Mouse (Mus musculus) myocyte (in vitro differentiated cells): ENCODE measurements around the gene Sulf2. TPM values are rescaled to one million over a fixed set of nuclear protein-coding genes. Genes with fewer than 3 reads are reported as not detected.
"Not testable (repeated sequence)": the region's sequence is repeated elsewhere in the genome, so short reads cannot be mapped to it uniquely, and the experiment has no call there.

Source experiments
- H3K27me3 ChIP-seq: one replicate; pipeline ENCODE4 v1.6.1; 2011; ENCODE audit not compliant: control insufficient read depth, insufficient read depth, insufficient read length
- H3K36me3 ChIP-seq: one replicate; pipeline ENCODE4 v1.6.1; 2011; ENCODE audit not compliant: control insufficient read depth, insufficient read depth
- H3K4me2 ChIP-seq: one replicate; pipeline ENCODE4 v1.6.1; 2011; ENCODE audit warnings: low read depth, control low read depth
- H3K4me3 ChIP-seq: one replicate; pipeline ENCODE4 v1.5.1; 2011; ENCODE audit warnings: mild to moderate bottlenecking, control low read depth, moderate library complexity
- H3K79me2 ChIP-seq: one replicate; pipeline ENCODE4 v1.6.1; 2011; ENCODE audit not compliant: control insufficient read depth, insufficient read depth
- H3ac ChIP-seq: one replicate; pipeline ENCODE4 v1.6.1; 2011; ENCODE audit not compliant: control insufficient read depth, insufficient read length
- CEBPB ChIP-seq: IDR thresholded peaks from 2 replicates; pipeline ENCODE4 v1.6.1; 2011; ENCODE audit warnings: mild to moderate bottlenecking, moderate library complexity; ENCODE audit not compliant: poor library complexity, insufficient read depth, severe bottlenecking
- E2F4 ChIP-seq: IDR thresholded peaks from one replicate; pipeline ENCODE4 v1.6.1; 2011; ENCODE audit warnings: mild to moderate bottlenecking, control low read depth, moderate library complexity; ENCODE audit not compliant: insufficient read depth
- MAX ChIP-seq: IDR thresholded peaks from one replicate; pipeline ENCODE4 v1.6.1; 2011; ENCODE audit warnings: low read depth, mild to moderate bottlenecking, control low read depth
- MYOD1 ChIP-seq, 3 experiments: IDR thresholded peaks; one replicate each; pipeline ENCODE4 v1.6.1; 2011; ENCODE audit warnings: control low read depth in 2 of 3, low read depth in 2 of 3, mild to moderate bottlenecking in 2 of 3, moderate library complexity in 1 of 3; ENCODE audit not compliant: insufficient read length in 2 of 3, control insufficient read depth in 1 of 3
- MYOG ChIP-seq, 3 experiments: IDR thresholded peaks; one replicate each; pipeline ENCODE4 v1.6.1; 2011; ENCODE audit warnings: control low read depth in 2 of 3, low read depth in 2 of 3, mild to moderate bottlenecking in 2 of 3; ENCODE audit not compliant: insufficient read length in 2 of 3, control insufficient read depth in 1 of 3, insufficient read depth in 1 of 3
- POLR2A ChIP-seq: IDR thresholded peaks from one replicate; pipeline ENCODE4 v1.6.1; 2011; ENCODE audit warnings: low read depth, mild to moderate bottlenecking, control low read depth, moderate library complexity; ENCODE audit not compliant: insufficient read length
- POLR2AphosphoS2 ChIP-seq: IDR thresholded peaks from one replicate; pipeline ENCODE4 v1.6.1; 2011; ENCODE audit warnings: low read depth, control low read depth; ENCODE audit not compliant: insufficient read length
- REST ChIP-seq: IDR thresholded peaks from one replicate; pipeline ENCODE4 v1.6.1; 2011; ENCODE audit warnings: mild to moderate bottlenecking, control low read depth, moderate library complexity; ENCODE audit not compliant: insufficient read depth, insufficient read length
- SRF ChIP-seq: IDR thresholded peaks from one replicate; pipeline ENCODE4 v1.6.1; 2011; ENCODE audit warnings: low read depth; ENCODE audit not compliant: control insufficient read depth, insufficient read length
- TCF12 ChIP-seq: IDR thresholded peaks from one replicate; pipeline ENCODE4 v1.6.1; 2011; ENCODE audit warnings: mild to moderate bottlenecking, control low read depth; ENCODE audit not compliant: poor library complexity, insufficient read depth, severe bottlenecking
- TCF3 ChIP-seq: IDR thresholded peaks from one replicate; pipeline ENCODE4 v1.6.1; 2011; ENCODE audit warnings: low read depth, control low read depth; ENCODE audit not compliant: insufficient read length
- USF1 ChIP-seq: IDR thresholded peaks from one replicate; pipeline ENCODE4 v1.6.1; 2011; ENCODE audit warnings: low read depth, mild to moderate bottlenecking, control low read depth, moderate library complexity
- polyA plus RNA-seq: library from polyadenylated mRNA; unstranded; fragments of >200 nt; fragmentation: generic; extraction: Trizol; gene quantifications from one replicate; pipeline ENCODE4 v1.2.1, GENCODE M21; 2012; ENCODE audit warnings: missing spikeins

Sulf2 gene
- polyA plus RNA-seq, 1 experiment: 36.7 TPM

DNA sequence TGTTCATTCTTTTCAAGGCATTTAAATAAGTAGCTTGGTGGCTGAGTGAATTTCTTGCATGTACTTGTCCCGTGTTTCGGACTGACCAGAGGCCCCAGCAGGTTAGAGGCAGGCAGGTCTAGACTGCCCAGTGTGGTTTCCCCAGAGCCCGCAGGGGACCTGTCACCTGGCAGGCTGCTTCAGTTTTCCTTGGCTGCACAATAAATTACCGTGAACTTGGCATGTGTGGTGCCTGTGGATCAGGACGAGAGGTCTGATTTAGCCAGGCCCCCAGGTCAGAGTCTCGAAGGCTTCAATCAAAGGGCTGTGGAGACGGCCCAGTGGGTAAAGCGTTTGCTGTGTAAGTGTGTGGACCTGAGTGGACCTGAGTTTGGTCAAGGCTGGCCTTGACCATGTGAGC, 35.4 kb upstream of the Sulf2 start:
- no peaks in the 10 kb centered on the region for H3K79me2 ChIP-seq
- H3K36me3 ChIP-seq: no peaks in the 10 kb centered on the region
- H3K27me3 ChIP-seq: no peaks in the 10 kb centered on the region
- no peak for TF ChIP-seq TCF3
- no peak for TF ChIP-seq MYOD1 (IDR thresholded peaks at IDR 0.05; ENCODE audit: control insufficient read depth in 1 of 3, insufficient read length in 2 of 3, low read depth in 2 of 3)
- no peak for TF ChIP-seq MAX
- no peak for TF ChIP-seq MYOG (IDR thresholded peaks at IDR 0.05; ENCODE audit: control insufficient read depth in 1 of 3, insufficient read depth in 1 of 3, insufficient read length in 2 of 3, low read depth in 2 of 3)
- TF ChIP-seq USF1: no peak
- TF ChIP-seq POLR2AphosphoS2: no peak
- TF ChIP-seq POLR2A: no peak
- TF ChIP-seq TCF12: no peak
- TF ChIP-seq REST: no peak
- no peak for TF ChIP-seq E2F4
- no peak for TF ChIP-seq CEBPB
- TF ChIP-seq SRF: no peak
- peak overlapping the region; percentile 80 for H3K4me2 ChIP-seq
- no peak overlapping the region for H3K4me3 ChIP-seq
- H3ac ChIP-seq: no peak overlapping the region

GRCm38 (mm10) chr2:166189191-166189590, 33.7 kb upstream of the Sulf2 start:
- no peak overlapping the region for H3ac ChIP-seq
- H3K36me3 ChIP-seq: no peaks in the 10 kb centered on the region
- H3K4me2 ChIP-seq: no peak overlapping the region
- no peaks in the 10 kb centered on the region for H3K27me3 ChIP-seq
- no peak for TF ChIP-seq USF1
- H3K4me3 ChIP-seq: no peak overlapping the region
- no peaks in the 10 kb centered on the region for H3K79me2 ChIP-seq

GRCm38 (mm10) chr2:166187874-166188453, 32.5 kb upstream of the Sulf2 start:
- not testable (repeated sequence) for H3K36me3 ChIP-seq, H3K4me2 ChIP-seq, H3K4me3 ChIP-seq, H3K27me3 ChIP-seq, H3ac ChIP-seq, H3K79me2 ChIP-seq

GRCm38 (mm10) chr2:166187319-166187718, 31.9 kb upstream of the Sulf2 start:
- not testable (repeated sequence) for H3K4me2 ChIP-seq, H3K4me3 ChIP-seq, H3K79me2 ChIP-seq, H3K27me3 ChIP-seq, H3K36me3 ChIP-seq, H3ac ChIP-seq

DNA sequence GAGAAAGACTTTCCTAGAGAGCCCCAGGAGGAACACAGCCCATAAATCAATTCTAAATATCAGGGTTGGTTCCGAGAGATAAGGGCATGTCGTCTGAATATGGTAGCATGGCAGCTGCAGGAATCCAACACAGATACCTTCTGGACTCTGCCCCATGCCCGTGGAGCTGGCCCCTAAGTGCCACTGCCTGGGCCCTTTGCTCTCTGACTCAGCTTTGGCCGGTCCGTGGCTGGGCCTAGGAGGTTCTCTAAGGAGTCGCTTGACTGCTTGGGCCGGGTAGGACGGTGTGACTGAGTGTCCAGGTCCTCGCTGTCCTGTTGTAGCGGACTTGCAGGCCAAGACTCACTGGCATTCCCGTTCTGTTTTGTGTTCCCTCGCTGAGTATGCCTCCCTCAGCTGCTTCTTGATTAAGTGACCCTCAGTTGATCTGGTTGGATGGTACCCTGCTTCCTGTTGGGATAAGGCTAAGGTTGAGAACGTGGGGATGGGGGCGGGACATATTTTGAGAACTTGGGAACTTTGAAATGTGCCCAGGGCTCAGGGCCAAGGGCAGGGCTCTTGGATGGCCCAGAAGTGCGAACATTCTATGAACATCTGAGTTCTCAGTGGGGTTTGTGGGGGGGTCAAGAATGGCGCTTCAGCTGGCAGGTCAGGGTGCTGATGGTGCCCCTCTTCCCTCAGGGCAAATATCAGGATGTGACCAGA, 30.9 kb upstream of the Sulf2 start:
- peak in 1 of 3 experiments; percentile 14 for TF ChIP-seq MYOG (IDR thresholded peaks at IDR 0.05; ENCODE audit: control insufficient read depth in 1 of 3, insufficient read depth in 1 of 3, insufficient read length in 2 of 3, low read depth in 2 of 3)
- TF ChIP-seq MYOD1 (IDR thresholded peaks at IDR 0.05; ENCODE audit: control insufficient read depth in 1 of 3, insufficient read length in 2 of 3, low read depth in 2 of 3): peak in 1 of 3 experiments; percentile 28
- TF ChIP-seq POLR2AphosphoS2: no peak
- H3K36me3 ChIP-seq: no peaks in the 10 kb centered on the region
- H3K4me3 ChIP-seq: no peak overlapping the region
- H3ac ChIP-seq: no peak overlapping the region
- no peaks in the 10 kb centered on the region for H3K27me3 ChIP-seq
- H3K79me2 ChIP-seq: no peaks in the 10 kb centered on the region
- no peak overlapping the region for H3K4me2 ChIP-seq

GRCm38 (mm10) chr2:166185768-166186167, 30.3 kb upstream of the Sulf2 start:
- H3K4me2 ChIP-seq: no peak overlapping the region
- H3K79me2 ChIP-seq: no peaks in the 10 kb centered on the region
- H3ac ChIP-seq: no peak overlapping the region
- no peak overlapping the region for H3K4me3 ChIP-seq
- H3K27me3 ChIP-seq: no peaks in the 10 kb centered on the region
- no peak for TF ChIP-seq MAX
- no peak for TF ChIP-seq REST
- no peak for TF ChIP-seq CEBPB
- TF ChIP-seq E2F4: no peak
- TF ChIP-seq POLR2AphosphoS2: no peak
- peak; percentile 2 for TF ChIP-seq TCF12
- peak in 2 of 3 experiments; percentile 90 to 92 for TF ChIP-seq MYOD1 (IDR thresholded peaks at IDR 0.05; ENCODE audit: control insufficient read depth in 1 of 3, insufficient read length in 2 of 3, low read depth in 2 of 3)
- peak; percentile 40 for TF ChIP-seq TCF3
- no peak for TF ChIP-seq USF1
- no peak for TF ChIP-seq SRF
- TF ChIP-seq MYOG (IDR thresholded peaks at IDR 0.05; ENCODE audit: control insufficient read depth in 1 of 3, insufficient read depth in 1 of 3, insufficient read length in 2 of 3, low read depth in 2 of 3): peak in 2 of 3 experiments; percentile 66 to 88
- no peaks in the 10 kb centered on the region for H3K36me3 ChIP-seq
